Comparison of ENCODE assay signal across 8 mouse cellular contexts in the genomic region with DNA sequence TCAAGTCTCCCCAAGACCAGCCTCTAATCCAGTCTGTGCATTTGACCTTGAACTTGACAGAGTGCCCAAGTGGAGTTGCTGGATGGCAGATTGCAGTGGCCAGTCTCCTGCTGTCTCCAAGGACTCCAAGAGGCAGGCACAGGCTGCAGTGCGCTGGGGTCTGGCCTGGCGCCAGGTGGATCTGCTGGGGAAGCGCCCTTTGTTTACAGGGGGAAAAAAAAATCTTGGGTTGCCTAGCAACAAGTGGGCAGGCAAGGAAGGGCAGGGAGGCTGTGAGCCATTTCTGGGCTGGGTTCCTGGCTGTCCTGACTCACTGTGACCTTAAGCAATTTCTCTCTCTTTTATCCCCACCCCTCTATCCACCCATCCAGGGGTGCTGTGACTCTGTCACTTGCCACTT. TPM values are rescaled to one million over a fixed set of nuclear protein-coding genes. Genes with fewer than 3 reads are reported as not detected.
DNase-seq lines count a peak whose midpoint lies in the region; ATAC-seq and TF ChIP-seq lines count a peak whose summit lies in the region.

No protein-coding gene starts in this region.

- no peaks in the 10 kb centered on the region for H3K9me3 ChIP-seq in heart, embryonic 12.5 days (replicated peaks)
- H3K9me3 ChIP-seq in kidney, postnatal 0 days (replicated peaks; ENCODE audit: low read length): no peaks in the 10 kb centered on the region
- H3K9me3 ChIP-seq in limb, embryonic 14.5 days (ENCODE audit: control insufficient read depth, low read length): no peaks in the 10 kb centered on the region
- no peaks in the 10 kb centered on the region for H3K9me3 ChIP-seq in midbrain, embryonic 15.5 days
- H3K9me3 ChIP-seq in stomach, postnatal 0 days (ENCODE audit: control insufficient read depth, low read length): no peaks in the 10 kb centered on the region

- no peak for TF ChIP-seq POLR2A in limb, embryonic 14.5 days (IDR thresholded peaks at IDR 0.05; ENCODE audit: borderline replicate concordance, extremely low read depth, insufficient read depth, insufficient read length)

- no peak overlapping the region; the same call in 1 of the 2 replicates for H3K9ac ChIP-seq in heart, embryonic 12.5 days
- no peak overlapping the region for H3K9ac ChIP-seq in kidney, postnatal 0 days (ENCODE audit: low read depth, low read length)
- no peak overlapping the region for H3K9ac ChIP-seq in limb, embryonic 14.5 days (ENCODE audit: low read depth, low read length, severe bottlenecking)
- no peak overlapping the region for H3K9ac ChIP-seq in midbrain, embryonic 15.5 days
- no peak overlapping the region for H3K9ac ChIP-seq in stomach, postnatal 0 days (ENCODE audit: low read length)

- peak overlapping the region; percentile 92 for H3K27ac ChIP-seq in heart, embryonic 12.5 days (ENCODE audit: poor library complexity, severe bottlenecking)
- no peak overlapping the region for H3K27ac ChIP-seq in kidney, postnatal 0 days
- H3K27ac ChIP-seq in limb, embryonic 14.5 days (replicated peaks; ENCODE audit: low read depth, low read length): no peak overlapping the region
- peak overlapping the region; percentile 65 for H3K27ac ChIP-seq in midbrain, embryonic 15.5 days
- H3K27ac ChIP-seq in stomach, postnatal 0 days (replicated peaks): peak overlapping the region; percentile 53

- H3K4me1 ChIP-seq in heart, embryonic 12.5 days (replicated peaks): peaks cover 40% of the 10 kb centered on the region
- H3K4me1 ChIP-seq in kidney, postnatal 0 days (replicated peaks; ENCODE audit: insufficient read depth, low read length): no peaks in the 10 kb centered on the region
- peaks cover 9% of the 10 kb centered on the region for H3K4me1 ChIP-seq in limb, embryonic 14.5 days (ENCODE audit: control insufficient read depth, insufficient read depth, low read length)
- H3K4me1 ChIP-seq in midbrain, embryonic 15.5 days: peaks cover 34% of the 10 kb centered on the region
- peaks cover 7% of the 10 kb centered on the region; the same call in 1 of the 2 replicates for H3K4me1 ChIP-seq in stomach, postnatal 0 days (replicated peaks; ENCODE audit: control insufficient read depth, insufficient read depth)

- no peak for TF ChIP-seq CTCF in kidney, postnatal 0 days (IDR thresholded peaks at IDR 0.05; ENCODE audit: low read depth)
- TF ChIP-seq CTCF in stomach, postnatal 0 days (IDR thresholded peaks at IDR 0.05; ENCODE audit: low read depth): no peak

- ATAC-seq in heart, embryonic 12.5 days (ENCODE audit: insufficient number of reproducible peaks, low FRiP score): peak; percentile 82
- peak; percentile 15; the same call in 1 of the 2 replicates for ATAC-seq in kidney, postnatal 0 days (replicated peaks; ENCODE audit: low FRiP score, low read depth)
- peak; percentile 27; the same call in 1 of the 2 replicates for ATAC-seq in limb, embryonic 14.5 days (ENCODE audit: low FRiP score, low read depth)
- ATAC-seq in midbrain, embryonic 15.5 days (replicated peaks): peak; percentile 19; the same call in 1 of the 2 replicates
- ATAC-seq in stomach, postnatal 0 days (ENCODE audit: low FRiP score, low TSS enrichment): peak; percentile 73

- H3K27me3 ChIP-seq in heart, embryonic 12.5 days (replicated peaks): peaks cover 13% of the 10 kb centered on the region; the same call in 1 of the 2 replicates
- H3K27me3 ChIP-seq in kidney, postnatal 0 days (ENCODE audit: insufficient read depth, low read length): no peaks in the 10 kb centered on the region
- H3K27me3 ChIP-seq in limb, embryonic 14.5 days (ENCODE audit: control insufficient read depth, insufficient read depth, low read length): no peaks in the 10 kb centered on the region
- no peaks in the 10 kb centered on the region for H3K27me3 ChIP-seq in midbrain, embryonic 15.5 days (replicated peaks)
- no peaks in the 10 kb centered on the region for H3K27me3 ChIP-seq in stomach, postnatal 0 days (ENCODE audit: control insufficient read depth, insufficient read depth, low read length)

- 0% methylated on average over 3 of the region's 3 CpGs for WGBS in heart, embryonic 12.5 days
- WGBS in kidney, postnatal 0 days: 7% methylated on average over 3 of the region's 3 CpGs
- 10% methylated on average over 3 of the region's 3 CpGs for WGBS in limb, embryonic 14.5 days
- 2% methylated on average over 3 of the region's 3 CpGs for WGBS in midbrain, embryonic 15.5 days
- 5% methylated on average over 3 of the region's 3 CpGs for WGBS in stomach, postnatal 0 days

- no peak overlapping the region for H3K4me2 ChIP-seq in heart, embryonic 12.5 days
- H3K4me2 ChIP-seq in kidney, postnatal 0 days (ENCODE audit: low read length): no peak overlapping the region
- H3K4me2 ChIP-seq in limb, embryonic 14.5 days (replicated peaks; ENCODE audit: low read depth, low read length, severe bottlenecking): no peak overlapping the region
- H3K4me2 ChIP-seq in midbrain, embryonic 15.5 days: no peak overlapping the region
- H3K4me2 ChIP-seq in stomach, postnatal 0 days (replicated peaks; ENCODE audit: low read depth): no peak overlapping the region

- H3K36me3 ChIP-seq in heart, embryonic 12.5 days: no peaks in the 10 kb centered on the region
- H3K36me3 ChIP-seq in kidney, postnatal 0 days (ENCODE audit: insufficient read depth, low read length): no peaks in the 10 kb centered on the region
- H3K36me3 ChIP-seq in limb, embryonic 14.5 days (ENCODE audit: control insufficient read depth, insufficient read depth, low read length): no peaks in the 10 kb centered on the region
- H3K36me3 ChIP-seq in midbrain, embryonic 15.5 days (replicated peaks): no peaks in the 10 kb centered on the region
- no peaks in the 10 kb centered on the region for H3K36me3 ChIP-seq in stomach, postnatal 0 days (ENCODE audit: control insufficient read depth, insufficient read depth, low read length)

- no peak overlapping the region for H3K4me3 ChIP-seq in heart, embryonic 12.5 days
- H3K4me3 ChIP-seq in kidney, postnatal 0 days (replicated peaks; ENCODE audit: low read depth, low read length): no peak overlapping the region
- no peak overlapping the region for H3K4me3 ChIP-seq in limb, embryonic 14.5 days (replicated peaks; ENCODE audit: low read length)
- H3K4me3 ChIP-seq in midbrain, embryonic 15.5 days: no peak overlapping the region
- no peak overlapping the region for H3K4me3 ChIP-seq in stomach, postnatal 0 days (ENCODE audit: low read depth, low read length)

- no peak for TF ChIP-seq EP300 in stomach, postnatal 0 days (optimal IDR thresholded peaks at IDR 0.05)

- DNase-seq in thymus, postnatal 14 days: peak; percentile 21
- no peak for DNase-seq in thymus, postnatal 0 days (ENCODE audit: low spot score)
- peak; percentile 79 for DNase-seq in fibroblast of lung, adult 2 months (ENCODE audit: low read depth)
- peak; percentile 67 for DNase-seq in kidney, postnatal 0 days (ENCODE audit: low spot score)
- DNase-seq in limb, embryonic 14.5 days (ENCODE audit: low spot score): peak; percentile 70
- DNase-seq in stomach, postnatal 0 days (ENCODE audit: low spot score): peak; percentile 89

RNA-seq across cellular contexts. Expression of a gene that starts 20.6 kb away (rescaled TPM):
- 3.0 and 3.2 TPM in 2 replicates for polyA plus RNA-seq in thymus, postnatal 0 days (2015; fragmentation: Nextera tagmentation; extraction: Ambion mirVana)
- polyA plus RNA-seq in heart, embryonic 12.5 days (2016; fragmentation: Nextera tagmentation; extraction: Ambion mirVana): 3.8 and 4.4 TPM in 2 replicates
- polyA plus RNA-seq in kidney, postnatal 0 days (2015; fragmentation: Nextera tagmentation; extraction: Ambion mirVana): 1.6 and 2.1 TPM in 2 replicates
- 8.2 and 12.1 TPM in 2 replicates for polyA plus RNA-seq in limb, embryonic 14.5 days (2012; rRNA removed)
- polyA plus RNA-seq in limb, embryonic 14.5 days (2014; fragmentation: Nextera tagmentation; extraction: Ambion mirVana): 4.2 and 4.5 TPM in 2 replicates
- polyA plus RNA-seq in midbrain, embryonic 15.5 days (2015; fragmentation: Nextera tagmentation; extraction: Ambion mirVana): 5.4 and 6.0 TPM in 2 replicates
- polyA plus RNA-seq in stomach, postnatal 0 days (2015; fragmentation: Nextera tagmentation; extraction: Ambion mirVana): 3.2 and 3.3 TPM in 2 replicates

RNA-seq across cellular contexts. Expression of a gene that starts 40.2 kb away (rescaled TPM):
- 0.40 and 0.68 TPM in 2 replicates for polyA plus RNA-seq in thymus, postnatal 0 days (2015; fragmentation: Nextera tagmentation; extraction: Ambion mirVana)
- polyA plus RNA-seq in heart, embryonic 12.5 days (2016; fragmentation: Nextera tagmentation; extraction: Ambion mirVana): 1.0 and 1.4 TPM in 2 replicates
- polyA plus RNA-seq in kidney, postnatal 0 days (2015; fragmentation: Nextera tagmentation; extraction: Ambion mirVana): 0.59 and 0.71 TPM in 2 replicates
- polyA plus RNA-seq in limb, embryonic 14.5 days (2012; rRNA removed): 4.5 and 5.0 TPM in 2 replicates
- polyA plus RNA-seq in limb, embryonic 14.5 days (2014; fragmentation: Nextera tagmentation; extraction: Ambion mirVana): 0.58 and 0.97 TPM in 2 replicates
- polyA plus RNA-seq in midbrain, embryonic 15.5 days (2015; fragmentation: Nextera tagmentation; extraction: Ambion mirVana): 1.4 TPM in 2 replicates
- 0.38 and 0.65 TPM in 2 replicates for polyA plus RNA-seq in stomach, postnatal 0 days (2015; fragmentation: Nextera tagmentation; extraction: Ambion mirVana)

RNA-seq across cellular contexts. Expression of a gene that starts 45.7 kb away (rescaled TPM):
- 34.0 and 36.5 TPM in 2 replicates for polyA plus RNA-seq in thymus, postnatal 0 days (2015; fragmentation: Nextera tagmentation; extraction: Ambion mirVana)
- 33.3 and 34.8 TPM in 2 replicates for polyA plus RNA-seq in heart, embryonic 12.5 days (2016; fragmentation: Nextera tagmentation; extraction: Ambion mirVana)
- 37.3 and 38.8 TPM in 2 replicates for polyA plus RNA-seq in kidney, postnatal 0 days (2015; fragmentation: Nextera tagmentation; extraction: Ambion mirVana)
- polyA plus RNA-seq in limb, embryonic 14.5 days (2012; rRNA removed): 107 and 144 TPM in 2 replicates
- 43.6 and 44.4 TPM in 2 replicates for polyA plus RNA-seq in limb, embryonic 14.5 days (2014; fragmentation: Nextera tagmentation; extraction: Ambion mirVana)
- 100.0 and 104 TPM in 2 replicates for polyA plus RNA-seq in midbrain, embryonic 15.5 days (2015; fragmentation: Nextera tagmentation; extraction: Ambion mirVana)
- polyA plus RNA-seq in stomach, postnatal 0 days (2015; fragmentation: Nextera tagmentation; extraction: Ambion mirVana): 22.9 and 24.4 TPM in 2 replicates

RNA-seq across cellular contexts. Expression of a gene that starts 52.9 kb away (rescaled TPM):
- 17.3 and 23.6 TPM in 2 replicates for polyA plus RNA-seq in thymus, postnatal 0 days (2015; fragmentation: Nextera tagmentation; extraction: Ambion mirVana)
- polyA plus RNA-seq in heart, embryonic 12.5 days (2016; fragmentation: Nextera tagmentation; extraction: Ambion mirVana): 7.5 and 9.0 TPM in 2 replicates
- 8.7 and 11.8 TPM in 2 replicates for polyA plus RNA-seq in kidney, postnatal 0 days (2015; fragmentation: Nextera tagmentation; extraction: Ambion mirVana)
- polyA plus RNA-seq in limb, embryonic 14.5 days (2012; rRNA removed): 24.1 and 36.7 TPM in 2 replicates
- 31.9 and 36.5 TPM in 2 replicates for polyA plus RNA-seq in limb, embryonic 14.5 days (2014; fragmentation: Nextera tagmentation; extraction: Ambion mirVana)
- polyA plus RNA-seq in midbrain, embryonic 15.5 days (2015; fragmentation: Nextera tagmentation; extraction: Ambion mirVana): 4.1 and 4.6 TPM in 2 replicates
- polyA plus RNA-seq in stomach, postnatal 0 days (2015; fragmentation: Nextera tagmentation; extraction: Ambion mirVana): 32.4 and 37.9 TPM in 2 replicates

Comparison
In these comparisons a context has a peak if more than half of its experiments do, and no peak if none do; other contexts are left out.
1. ATAC-seq: peak in every context shown above with its lines; median percentile 82 in heart, embryonic 12.5 days; 73 in stomach, postnatal 0 days; 27 in limb, embryonic 14.5 days; 19 in midbrain, embryonic 15.5 days; 15 in kidney, postnatal 0 days.
2. H3K27ac ChIP-seq: peak in heart, embryonic 12.5 days (single experiment), midbrain, embryonic 15.5 days (single experiment) and stomach, postnatal 0 days (single experiment); none in kidney, postnatal 0 days (single experiment) and limb, embryonic 14.5 days (single experiment).